Mouse (Mus musculus) embryonic fibroblast, embryonic 13.5 days (primary cell): ENCODE results near the gene Mpl.

ENCODE experiments used
- CTCF ChIP-seq: IDR thresholded peaks from 2 replicates; pipeline ENCODE4 v1.5.1; 2011; ENCODE audit warnings: mild to moderate bottlenecking, control low read depth, low read length, moderate library complexity, borderline replicate concordance; ENCODE audit not compliant: insufficient read depth
- POLR2A ChIP-seq: IDR thresholded peaks from 2 replicates; pipeline ENCODE4 v1.6.1; 2011; ENCODE audit warnings: low read depth, mild to moderate bottlenecking, control low read depth, low read length, moderate library complexity

- TF ChIP-seq POLR2A (no peak), CTCF (no peak)
Measured at GRCm38 (mm10) chr4:118471281-118471680, 14.0 kb upstream of the Mpl start.
